Mouse (Mus musculus): ENCODE measurements around the gene Myh9. TPM values are rescaled to one million over a fixed set of nuclear protein-coding genes. Genes with fewer than 3 reads are reported as not detected.
"Not testable (repeated sequence)": the region's sequence is repeated elsewhere in the genome, so short reads cannot be mapped to it uniquely, and the experiment has no call there.

The Myh9 gene
- total and polyA plus RNA-seq, 2 experiments from 2014 or later, result 17.5 to 63.6 TPM

DNA sequence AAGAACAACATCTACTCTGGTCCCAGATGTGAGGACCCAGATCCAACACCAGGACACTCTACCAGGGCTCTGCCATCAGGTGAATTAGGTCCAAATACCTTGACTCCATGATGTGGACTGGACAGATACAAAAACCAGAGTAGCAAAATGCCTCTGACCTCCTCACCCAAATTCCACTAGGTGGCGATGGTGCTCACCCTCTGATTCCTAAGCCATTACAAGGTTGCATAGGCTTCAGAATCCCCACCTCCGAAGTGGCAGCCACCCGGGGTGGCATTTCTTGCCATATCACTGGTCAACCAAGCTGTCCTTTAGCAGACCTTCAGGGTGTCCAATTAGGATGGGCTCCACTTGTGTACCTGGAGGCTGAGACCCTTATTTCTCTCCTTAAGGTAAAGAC lies 114.8 kb downstream of the Myh9 start:
- not testable (repeated sequence) for H3K4me1 ChIP-seq (ENCODE audit: control insufficient read depth, insufficient read depth); H3K4me3 ChIP-seq (ENCODE audit: low read depth, low read length); H3K9me3 ChIP-seq (replicated peaks; ENCODE audit: control insufficient read depth, low read length); ATAC-seq (ENCODE audit: insufficient read depth, low read depth); H3K9ac ChIP-seq (replicated peaks; ENCODE audit: low read depth, low read length); H3K36me3 ChIP-seq (replicated peaks; ENCODE audit: control insufficient read depth, insufficient read depth, low read length); H3K27me3 ChIP-seq (ENCODE audit: control insufficient read depth, insufficient read depth, low read length); H3K27ac ChIP-seq (ENCODE audit: low read depth); H3K4me2 ChIP-seq (ENCODE audit: low read depth, low read length); DNase-seq (ENCODE audit: low spot score)
- peak; percentile 41 for TF ChIP-seq CTCF (IDR thresholded peaks at IDR 0.05; ENCODE audit: low read depth)
- WGBS, result 3% methylated on average over 3 of the region's 3 CpGs

DNA sequence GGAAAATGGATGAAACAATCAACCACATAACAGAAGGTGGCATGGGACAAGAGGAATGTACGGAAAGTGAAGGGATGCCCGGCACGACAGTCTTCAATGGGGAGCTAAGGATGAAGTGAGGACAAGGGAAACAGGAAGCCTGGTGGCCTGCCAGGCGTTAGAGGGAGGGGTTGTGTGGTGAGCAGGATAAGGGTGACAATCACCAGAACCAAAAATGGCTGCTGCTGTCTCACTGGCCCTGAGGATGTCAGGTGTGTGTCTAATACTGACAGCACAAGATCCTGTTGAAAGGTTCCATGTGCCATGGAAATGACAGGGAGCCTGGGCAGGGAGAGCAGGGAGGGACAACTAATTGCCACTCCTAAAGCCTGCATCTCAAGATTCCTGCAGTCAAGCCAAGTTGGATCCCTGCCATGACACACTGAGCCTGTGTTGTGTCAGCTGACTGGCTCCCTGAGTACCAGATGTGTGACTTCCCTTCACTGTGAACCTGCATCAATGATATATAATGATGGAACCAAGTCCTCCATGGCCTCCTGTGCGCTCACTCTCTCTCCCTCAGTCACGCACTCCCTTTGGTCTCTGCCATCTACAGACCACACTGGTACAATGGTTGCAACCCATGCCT lies 116.5 kb downstream of the Myh9 start:
- not testable (repeated sequence) for H3K36me3 ChIP-seq (replicated peaks; ENCODE audit: control insufficient read depth, insufficient read depth, low read length); H3K9ac ChIP-seq (replicated peaks; ENCODE audit: low read depth, low read length); H3K4me2 ChIP-seq (ENCODE audit: low read depth, low read length); H3K9me3 ChIP-seq (replicated peaks; ENCODE audit: control insufficient read depth, low read length); H3K4me1 ChIP-seq (ENCODE audit: control insufficient read depth, insufficient read depth); H3K27me3 ChIP-seq (ENCODE audit: control insufficient read depth, insufficient read depth, low read length); H3K27ac ChIP-seq (ENCODE audit: low read depth); H3K4me3 ChIP-seq (ENCODE audit: low read depth, low read length)
- DNase-seq (ENCODE audit: low spot score) (peak; percentile 73), ATAC-seq (ENCODE audit: insufficient read depth, low read depth) (peak; percentile 90)
- TF ChIP-seq EP300 (IDR thresholded peaks at IDR 0.05; ENCODE audit: low read depth), result 0 out of 2 replicates have a peak, but pooled peaks have one; percentile 43
- 14% methylated on average over 6 of the region's 6 CpGs for WGBS

DNA sequence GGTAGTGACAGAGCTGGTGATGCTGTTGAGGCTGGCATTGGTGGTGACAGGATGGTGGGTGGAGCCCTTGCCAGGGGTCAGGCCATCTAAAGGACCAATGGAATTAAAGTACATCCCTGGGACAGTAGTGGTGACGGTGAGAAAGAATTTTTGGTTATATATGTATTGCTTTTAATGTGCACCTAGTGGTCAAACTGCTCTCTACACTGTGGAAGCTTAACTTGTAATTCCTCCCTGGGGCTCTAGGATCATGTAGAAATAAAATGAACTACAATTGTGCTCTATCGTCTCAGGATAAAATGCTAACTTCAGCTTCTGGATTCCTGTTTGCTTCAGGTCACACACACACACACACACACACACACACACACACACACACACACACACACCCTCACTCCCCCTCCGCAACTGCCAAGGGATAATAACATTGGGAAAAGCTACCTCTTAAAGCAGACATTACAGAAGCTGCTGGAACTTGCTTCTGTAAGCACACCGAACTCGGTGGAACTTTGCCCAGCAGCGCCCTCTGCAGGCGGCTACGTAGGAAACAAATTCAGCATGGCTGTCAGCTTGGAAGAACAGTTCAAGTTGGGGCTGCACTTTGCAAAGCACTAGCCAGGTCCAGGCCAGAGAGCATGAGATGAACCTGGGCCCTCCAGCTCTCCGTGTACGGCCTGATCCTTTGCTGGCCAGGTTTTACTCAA lies 117.6 kb downstream of the Myh9 start:
- H3K4me2 ChIP-seq (ENCODE audit: low read depth, low read length); H3K9me3 ChIP-seq (replicated peaks; ENCODE audit: control insufficient read depth, low read length); H3K9ac ChIP-seq (replicated peaks; ENCODE audit: low read depth, low read length); H3K27ac ChIP-seq (ENCODE audit: low read depth); ATAC-seq (ENCODE audit: insufficient read depth, low read depth); H3K4me3 ChIP-seq (ENCODE audit: low read depth, low read length); DNase-seq (ENCODE audit: low spot score); H3K27me3 ChIP-seq (ENCODE audit: control insufficient read depth, insufficient read depth, low read length); H3K36me3 ChIP-seq (replicated peaks; ENCODE audit: control insufficient read depth, insufficient read depth, low read length); H3K4me1 ChIP-seq (ENCODE audit: control insufficient read depth, insufficient read depth): not testable (repeated sequence)
- WGBS, result 33% methylated on average over 2 of the region's 10 CpGs

DNA sequence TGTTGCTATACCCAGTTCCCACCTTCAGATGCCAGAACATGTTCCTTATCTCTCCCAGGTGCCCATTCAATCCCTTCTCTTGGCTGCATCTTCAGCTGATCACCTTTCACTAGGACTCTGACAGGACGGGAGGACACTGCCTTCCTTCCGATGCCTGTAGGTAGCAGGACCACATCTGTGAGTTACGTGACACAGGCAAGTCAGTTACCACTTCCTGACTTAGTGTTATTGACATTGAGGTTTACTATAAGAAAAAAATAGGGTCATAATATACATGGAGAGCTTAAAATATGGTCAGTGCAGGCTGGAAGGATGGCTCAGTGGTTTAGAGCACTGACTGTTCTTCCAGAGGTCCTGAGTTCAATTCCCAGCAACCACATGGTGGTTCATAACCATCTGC lies 120.5 kb downstream of the Myh9 start:
- H3K4me2 ChIP-seq (ENCODE audit: low read depth, low read length); H3K27ac ChIP-seq (ENCODE audit: low read depth); DNase-seq (ENCODE audit: low spot score); H3K9me3 ChIP-seq (replicated peaks; ENCODE audit: control insufficient read depth, low read length); H3K27me3 ChIP-seq (ENCODE audit: control insufficient read depth, insufficient read depth, low read length); ATAC-seq (ENCODE audit: insufficient read depth, low read depth); H3K4me1 ChIP-seq (ENCODE audit: control insufficient read depth, insufficient read depth); H3K4me3 ChIP-seq (ENCODE audit: low read depth, low read length); H3K36me3 ChIP-seq (replicated peaks; ENCODE audit: control insufficient read depth, insufficient read depth, low read length); H3K9ac ChIP-seq (replicated peaks; ENCODE audit: low read depth, low read length): not testable (repeated sequence)
- WGBS, result no CpG with 5 or more reads among the region's 3 CpGs

DNA sequence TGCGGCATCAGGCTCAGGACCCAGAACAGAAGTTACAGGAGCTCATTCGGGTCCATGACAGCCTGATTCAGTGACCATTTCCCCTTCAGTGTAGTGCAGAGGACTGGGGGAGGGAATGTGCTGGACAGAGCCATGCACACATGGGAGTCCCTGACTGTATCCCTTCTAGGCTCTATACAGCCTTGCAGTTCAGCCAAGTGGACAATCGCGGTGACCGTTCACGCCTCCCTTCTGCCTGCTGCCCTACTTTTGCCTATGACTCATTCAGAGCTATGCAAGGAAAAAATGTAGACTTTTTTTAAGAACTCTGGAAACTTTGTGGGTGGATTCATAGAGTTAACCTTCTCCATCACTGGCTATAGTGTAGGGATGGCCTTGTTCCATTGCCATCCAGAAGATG lies 123.7 kb downstream of the Myh9 start:
- DNase-seq (ENCODE audit: low spot score); H3K4me1 ChIP-seq (ENCODE audit: control insufficient read depth, insufficient read depth); H3K4me2 ChIP-seq (ENCODE audit: low read depth, low read length); H3K4me3 ChIP-seq (ENCODE audit: low read depth, low read length); H3K36me3 ChIP-seq (replicated peaks; ENCODE audit: control insufficient read depth, insufficient read depth, low read length); H3K27ac ChIP-seq (ENCODE audit: low read depth); H3K9ac ChIP-seq (replicated peaks; ENCODE audit: low read depth, low read length); H3K27me3 ChIP-seq (ENCODE audit: control insufficient read depth, insufficient read depth, low read length); H3K9me3 ChIP-seq (replicated peaks; ENCODE audit: control insufficient read depth, low read length): not testable (repeated sequence)
- WGBS, result 50% methylated on average over 2 of the region's 6 CpGs
- peak; percentile 68 for ATAC-seq (ENCODE audit: insufficient read depth, low read depth)

Other genes with a start within 250 kb of the Myh9 start
- gene Apol10b, start 246.1 kb downstream of the Myh9 start, total RNA-seq (2014; rRNA removed; ENCODE audit: low replicate concordance), result not detected in 2 replicates
- gene Apol10b, start 246.1 kb downstream of the Myh9 start, polyA plus RNA-seq (2015; fragmentation: Nextera tagmentation; extraction: Ambion mirVana), result 0.11 TPM in 1 of 2 replicates, not detected in the other
- gene Gm36245, start 242.9 kb downstream of the Myh9 start, total RNA-seq (2014; rRNA removed; ENCODE audit: low replicate concordance), result not detected in 2 replicates
- not detected in 2 replicates for gene Gm36245, start 242.9 kb downstream of the Myh9 start, polyA plus RNA-seq (2015; fragmentation: Nextera tagmentation; extraction: Ambion mirVana)
- gene Apol11b, start 198.9 kb downstream of the Myh9 start, total RNA-seq (2014; rRNA removed; ENCODE audit: low replicate concordance), result 0.50 TPM in 1 of 2 replicates, not detected in the other
- gene Apol11b, start 198.9 kb downstream of the Myh9 start, polyA plus RNA-seq (2015; fragmentation: Nextera tagmentation; extraction: Ambion mirVana), result 0.05 and 0.18 TPM in 2 replicates
- gene Apol7e, start 143.3 kb downstream of the Myh9 start, total RNA-seq (2014; rRNA removed; ENCODE audit: low replicate concordance), result not detected in 2 replicates
- not detected in 2 replicates for gene Apol7e, start 143.3 kb downstream of the Myh9 start, polyA plus RNA-seq (2015; fragmentation: Nextera tagmentation; extraction: Ambion mirVana)
- gene Apol9b, start 113.1 kb downstream of the Myh9 start, total RNA-seq (2014; rRNA removed; ENCODE audit: low replicate concordance), result 0.23 and 0.81 TPM in 2 replicates
- 0.14 and 0.30 TPM in 2 replicates for gene Apol9b, start 113.1 kb downstream of the Myh9 start, polyA plus RNA-seq (2015; fragmentation: Nextera tagmentation; extraction: Ambion mirVana)
- 0.46 TPM in 1 of 2 replicates, not detected in the other for gene Apol8, start 85.2 kb downstream of the Myh9 start, total RNA-seq (2014; rRNA removed; ENCODE audit: low replicate concordance)
- 0.04 TPM in 1 of 2 replicates, not detected in the other for gene Apol8, start 85.2 kb downstream of the Myh9 start, polyA plus RNA-seq (2015; fragmentation: Nextera tagmentation; extraction: Ambion mirVana)
- gene Txn2, start 86.8 kb upstream of the Myh9 start, total RNA-seq (2014; rRNA removed; ENCODE audit: low replicate concordance), result 72.2 and 106 TPM in 2 replicates
- gene Txn2, start 86.8 kb upstream of the Myh9 start, polyA plus RNA-seq (2015; fragmentation: Nextera tagmentation; extraction: Ambion mirVana), result 317 and 322 TPM in 2 replicates
- gene Foxred2, start 114.5 kb upstream of the Myh9 start, total RNA-seq (2014; rRNA removed; ENCODE audit: low replicate concordance), result 1.0 and 1.2 TPM in 2 replicates
- gene Foxred2, start 114.5 kb upstream of the Myh9 start, polyA plus RNA-seq (2015; fragmentation: Nextera tagmentation; extraction: Ambion mirVana), result 0.12 and 0.16 TPM in 2 replicates
- 99.5 and 110 TPM in 2 replicates for gene Eif3d, start 128.6 kb upstream of the Myh9 start, total RNA-seq (2014; rRNA removed; ENCODE audit: low replicate concordance)
- gene Eif3d, start 128.6 kb upstream of the Myh9 start, polyA plus RNA-seq (2015; fragmentation: Nextera tagmentation; extraction: Ambion mirVana), result 80.0 and 90.6 TPM in 2 replicates

All from heart, postnatal 0 days (tissue).